Mouse (Mus musculus) lung, postnatal 0 days (tissue): ENCODE data around the gene Zbtb7a. TPM values are rescaled to one million over a fixed set of nuclear protein-coding genes. Genes with fewer than 3 reads are reported as not detected.
"Not testable (repeated sequence)": the region's sequence is repeated elsewhere in the genome, so short reads cannot be mapped to it uniquely, and the experiment has no call there.

ENCODE experiments used
- ATAC-seq: fragments of 200-750 bp; cut with Nextera tagmentation; 2 replicates; pipeline ENCODE4 v1.8.0; 2017; ENCODE audit warnings: moderate library complexity
- DNase-seq: peaks from one replicate; pipeline ENCODE4 v3.0.0-alpha.2; 2016; ENCODE audit warnings: low spot score
- H3K27ac ChIP-seq: fragments of 300-500 bp; sonication (generic); 2 replicates; pipeline ENCODE4 v1.5.1; 2014; ENCODE audit warnings: antibody characterized with exemption, mild to moderate bottlenecking, low read length, mixed read lengths
- H3K27me3 ChIP-seq: fragments of 300-500 bp; sonication (generic); replicated peaks from 2 replicates; pipeline ENCODE4 v1.6.1; 2014; ENCODE audit warnings: low read length, mixed read lengths; ENCODE audit not compliant: insufficient read depth
- H3K36me3 ChIP-seq: fragments of 300-500 bp; sonication (generic); 2 replicates; pipeline ENCODE4 v1.6.1; 2014; ENCODE audit warnings: low read length, mixed read lengths; ENCODE audit not compliant: insufficient read depth
- H3K4me1 ChIP-seq: fragments of 300-500 bp; sonication (generic); 2 replicates; pipeline ENCODE4 v1.6.1; 2014; ENCODE audit warnings: antibody characterized with exemption, low read depth, low read length, mixed read lengths; ENCODE audit not compliant: insufficient read depth
- H3K4me2 ChIP-seq: fragments of 300-500 bp; sonication (generic); replicated peaks from 2 replicates; pipeline ENCODE4 v1.6.1; 2014; ENCODE audit warnings: low read depth, mild to moderate bottlenecking, low read length, moderate library complexity, mixed read lengths
- H3K4me3 ChIP-seq: fragments of 300-500 bp; sonication (generic); 2 replicates; pipeline ENCODE4 v1.5.1; 2014; ENCODE audit warnings: low read depth, low read length
- H3K9ac ChIP-seq: fragments of 300-500 bp; sonication (generic); replicated peaks from 2 replicates; pipeline ENCODE4 v1.6.1; 2014; ENCODE audit warnings: low read depth, mild to moderate bottlenecking
- H3K9me3 ChIP-seq: fragments of 300-500 bp; sonication (generic); 2 replicates; pipeline ENCODE4 v1.6.1; 2016; ENCODE audit warnings: low read length, mixed read lengths
- CTCF ChIP-seq: IDR thresholded peaks from 2 replicates; pipeline ENCODE4 v1.5.1; 2016; ENCODE audit warnings: antibody characterized with exemption, mild to moderate bottlenecking
- EP300 ChIP-seq: IDR thresholded peaks from 2 replicates; pipeline ENCODE4 v1.6.1; 2016; ENCODE audit warnings: antibody characterized with exemption, mild to moderate bottlenecking, control low read depth
- WGBS: fragments of 180-500 bp; shearing (Covaris S2); extraction: QIAGEN DNeasy Blood & Tissue Kit; methylation state at CpG from one replicate; pipeline ENCODE4 v1.1.7; 2014; 5-methylcytosine and 5-hydroxymethylcytosine counted together
- polyA plus RNA-seq: library from polyadenylated mRNA; unstranded; fragments of >200 nt; fragmentation: Nextera tagmentation; extraction: Ambion mirVana; gene quantifications from 2 replicates; pipeline ENCODE4 v1.2.1, GENCODE M21; 2015

Gene Zbtb7a
- polyA plus RNA-seq, 1 experiment from 2014 or later: 58.2 TPM

- H3K9me3 ChIP-seq: no peaks in the 10 kb centered on the region
- no peaks in the 10 kb centered on the region for H3K27me3 ChIP-seq
- H3K4me1 ChIP-seq: peaks cover 8% of the 10 kb centered on the region
- peak overlapping the region; percentile 68 for H3K27ac ChIP-seq
- H3K4me3 ChIP-seq: no peak overlapping the region
- peak; percentile 90 for DNase-seq
- 0 out of 2 replicates have a peak overlapping the region, but pooled peaks have one; percentile 29 for H3K9ac ChIP-seq
- H3K36me3 ChIP-seq: 0 out of 2 replicates have a peak, but pooled peaks cover 7% of the 10 kb centered on the region
- 9% methylated on average over 21 of the region's 21 CpGs for WGBS
- peak overlapping the region; percentile 25; the same call in 1 of the 2 replicates for H3K4me2 ChIP-seq
- TF ChIP-seq CTCF (peak; percentile 89), EP300 (no peak)
- ATAC-seq: peak; percentile 14; the same call in 1 of the 2 replicates
Measured at GRCm38 (mm10) chr10:81173132-81173531, 38.1 kb downstream of the Zbtb7a start.

GRCm38 (mm10) chr10:81174617-81175344 lies 39.8 kb downstream of the Zbtb7a start:
- peaks cover 23% of the 10 kb centered on the region for H3K36me3 ChIP-seq
- ATAC-seq (peak; percentile 50), DNase-seq (peak; percentile 93)
- 4% methylated on average over 29 of the region's 29 CpGs for WGBS
- H3K27me3 ChIP-seq: no peaks in the 10 kb centered on the region
- peak overlapping the region; percentile 80; the same call in 1 of the 2 replicates for H3K27ac ChIP-seq
- no peak overlapping the region for H3K9ac ChIP-seq
- TF ChIP-seq CTCF (peak; percentile 96), EP300 (no peak)
- H3K4me3 ChIP-seq: 0 out of 2 replicates have a peak overlapping the region, but pooled peaks have one; percentile 4
- H3K4me2 ChIP-seq: peak overlapping the region; percentile 46
- H3K9me3 ChIP-seq: no peaks in the 10 kb centered on the region
- H3K4me1 ChIP-seq: peaks cover 5% of the 10 kb centered on the region; the same call in 1 of the 2 replicates

DNA sequence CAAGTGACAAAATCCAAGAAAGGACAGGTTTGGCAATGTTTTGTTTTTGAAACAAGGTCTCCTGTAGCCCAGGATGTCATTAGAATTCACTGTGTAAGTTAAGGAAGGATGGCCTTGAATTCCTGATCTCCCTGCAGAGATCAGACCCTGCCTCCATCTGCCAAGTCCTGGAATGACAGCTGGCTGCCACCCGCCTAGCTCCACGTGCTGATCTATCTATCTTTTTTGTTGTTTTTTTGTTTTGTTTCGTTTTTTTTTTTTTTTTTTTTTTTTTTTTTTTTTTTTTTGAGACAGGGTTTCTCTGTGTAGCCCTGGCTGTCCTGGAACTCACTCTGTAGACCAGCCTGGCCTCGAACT lies 40.3 kb downstream of the Zbtb7a start:
- H3K4me3 ChIP-seq: 0 out of 2 replicates have a peak overlapping the region, but pooled peaks have one; percentile 4

GRCm38 (mm10) chr10:81175936-81176465 lies 41.0 kb downstream of the Zbtb7a start:
- peak overlapping the region; percentile 80 for H3K27ac ChIP-seq
- H3K9ac ChIP-seq: 0 out of 2 replicates have a peak overlapping the region, but pooled peaks have one; percentile 19
- no peaks in the 10 kb centered on the region for H3K9me3 ChIP-seq
- H3K36me3 ChIP-seq: peaks cover 35% of the 10 kb centered on the region
- peaks cover 5% of the 10 kb centered on the region; the same call in 1 of the 2 replicates for H3K4me1 ChIP-seq
- peak overlapping the region; percentile 82 for H3K4me3 ChIP-seq
- no peaks in the 10 kb centered on the region for H3K27me3 ChIP-seq
- peak overlapping the region; percentile 46 for H3K4me2 ChIP-seq
- WGBS: 2% methylated on average over 13 of the region's 13 CpGs
- TF ChIP-seq EP300 (peak; percentile 22), CTCF (no peak)
- DNase-seq: no peak
- ATAC-seq: peak; percentile 18

More for the DNA sequence above, 40.3 kb downstream of the Zbtb7a start:
- H3K9me3 ChIP-seq, H3K27me3 ChIP-seq, H3K4me1 ChIP-seq, H3K9ac ChIP-seq, ATAC-seq, DNase-seq: not testable (repeated sequence)
- peak overlapping the region; percentile 80; the same call in 1 of the 2 replicates for H3K27ac ChIP-seq
- peak overlapping the region; percentile 46 for H3K4me2 ChIP-seq
- 2% methylated on average over 4 of the region's 4 CpGs for WGBS
- peaks cover 28% of the 10 kb centered on the region for H3K36me3 ChIP-seq

DNA sequence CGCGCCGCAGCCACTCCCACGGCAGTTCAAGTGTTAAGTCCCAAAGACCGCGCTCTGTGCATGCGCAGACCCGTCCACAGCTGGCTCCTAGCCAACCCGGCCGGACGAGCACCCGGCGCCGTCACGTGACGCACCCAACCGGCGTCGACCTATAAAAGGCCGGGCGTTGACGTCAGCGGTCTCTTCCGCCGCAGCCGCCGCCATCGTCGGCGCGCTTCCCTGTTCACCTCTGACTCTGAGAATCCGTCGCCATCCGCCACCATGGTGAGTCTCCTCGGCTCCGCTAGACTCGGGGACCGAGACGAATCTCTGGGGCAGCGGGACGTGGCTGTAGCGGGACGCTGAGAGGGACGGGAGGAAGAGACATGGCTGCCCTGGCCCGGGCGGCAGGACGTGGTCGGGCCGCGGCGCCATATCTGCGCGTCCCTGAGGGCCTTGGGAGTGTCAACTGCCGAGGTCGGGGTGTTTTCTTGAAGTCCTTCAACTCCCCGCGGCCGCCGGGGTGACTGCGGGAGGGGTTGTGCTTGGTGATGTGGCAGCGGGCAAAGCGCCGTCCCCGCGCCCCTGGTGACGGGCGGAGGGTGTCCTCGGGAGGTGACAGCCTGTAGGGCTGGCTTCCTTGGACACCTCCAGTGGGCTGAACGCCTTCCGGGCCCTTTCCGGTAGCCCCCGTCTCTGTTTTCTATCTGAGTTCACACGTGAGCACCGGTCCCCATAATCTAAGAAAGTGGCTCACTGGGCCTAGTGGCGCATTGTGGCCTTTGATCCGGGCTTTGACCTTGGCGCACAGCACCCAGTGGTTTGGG lies 41.6 kb downstream of the Zbtb7a start, which contains the start of gene Eef2:
TSS of gene Eef2 (plus strand) at position 166 of the 806 bp plus-strand sequence.
- no peaks in the 10 kb centered on the region for H3K27me3 ChIP-seq
- peak within 1 kb of the TSS; percentile 97 for H3K9ac ChIP-seq
- ATAC-seq (peak; percentile 85), DNase-seq (peak; percentile 98)
- no peaks in the 10 kb centered on the region for H3K9me3 ChIP-seq
- peaks cover 5% of the 10 kb centered on the region; the same call in 1 of the 2 replicates for H3K4me1 ChIP-seq
- peaks cover 42% of the 10 kb centered on the region for H3K36me3 ChIP-seq
- peak within 1 kb of the TSS; percentile 82 for H3K4me3 ChIP-seq
- H3K4me2 ChIP-seq: peak within 1 kb of the TSS; percentile 77
- no peak for TF ChIP-seq CTCF
- peak; percentile 1; the same call in 1 of the 2 replicates for TF ChIP-seq EP300
- under 1% methylated on average over 76 of the region's 77 CpGs for WGBS
- peak within 1 kb of the TSS; percentile 93 for H3K27ac ChIP-seq

- H3K9me3 ChIP-seq: no peaks in the 10 kb centered on the region
- ATAC-seq: no peak
- peak overlapping the region; percentile 97 for H3K9ac ChIP-seq
- WGBS: 7% methylated on average over 16 of the region's 16 CpGs
- H3K27me3 ChIP-seq: no peaks in the 10 kb centered on the region
- peaks cover 5% of the 10 kb centered on the region; the same call in 1 of the 2 replicates for H3K4me1 ChIP-seq
- TF ChIP-seq CTCF (no peak), EP300 (no peak)
- H3K4me2 ChIP-seq: peak overlapping the region; percentile 77
- peak overlapping the region; percentile 82 for H3K4me3 ChIP-seq
- H3K27ac ChIP-seq: peak overlapping the region; percentile 93
- DNase-seq: peak; percentile 41
- peaks cover 45% of the 10 kb centered on the region for H3K36me3 ChIP-seq
Measured at GRCm38 (mm10) chr10:81177491-81177925, 42.5 kb downstream of the Zbtb7a start.
